8 mouse cellular contexts compared by ENCODE assay signal in genomic region chr16:42910016-42910415, GRCm38 (mm10). TPM values are rescaled to one million over a fixed set of nuclear protein-coding genes. Genes with fewer than 3 reads are reported as not detected.
DNase-seq lines count a peak whose midpoint lies in the region; ATAC-seq lines count a peak whose summit lies in the region.
"Had no signal": no experiment of that assay in that cellular context is flagged by ENCODE, and none has a peak within 500 bp of the region (broad histone marks: within the 10 kb centered on the region; RNA-seq: fewer than 3 reads in every experiment).

No protein-coding gene starts in this region.

- peaks cover 13% of the 10 kb centered on the region for H3K4me1 ChIP-seq in heart, embryonic 12.5 days (replicated peaks)
- H3K4me1 ChIP-seq in midbrain, embryonic 12.5 days: peaks cover 15% of the 10 kb centered on the region

- H3K9ac ChIP-seq in heart, embryonic 12.5 days: no peak overlapping the region
- H3K9ac ChIP-seq in midbrain, embryonic 12.5 days (replicated peaks): no peak overlapping the region
- H3K9ac ChIP-seq: embryonic facial prominence, embryonic 12.5 days had no signal

- no peaks in the 10 kb centered on the region for H3K36me3 ChIP-seq in heart, embryonic 12.5 days
- H3K36me3 ChIP-seq in midbrain, embryonic 12.5 days: no peaks in the 10 kb centered on the region
- H3K36me3 ChIP-seq: embryonic facial prominence, embryonic 12.5 days had no signal

- ATAC-seq in heart, embryonic 12.5 days (ENCODE audit: insufficient number of reproducible peaks, low FRiP score): no peak
- ATAC-seq in midbrain, embryonic 12.5 days (ENCODE audit: low FRiP score, low read depth): 0 out of 2 replicates have a peak, but pooled peaks have one; percentile 23

- intact Hi-C loops in left cerebral cortex, postnatal 4 days (cut with DNase I): loop anchor here (10.0 kb wide), 1 partner anchor 735 kb away; no protein-coding TSS in a partner anchor

- H3K27me3 ChIP-seq in heart, embryonic 12.5 days (replicated peaks): no peaks in the 10 kb centered on the region
- H3K27me3 ChIP-seq in midbrain, embryonic 12.5 days: no peaks in the 10 kb centered on the region
- H3K27me3 ChIP-seq: embryonic facial prominence, embryonic 12.5 days had no signal

- no peaks in the 10 kb centered on the region for H3K9me3 ChIP-seq in heart, embryonic 12.5 days (replicated peaks)
- no peaks in the 10 kb centered on the region for H3K9me3 ChIP-seq in midbrain, embryonic 12.5 days
- H3K9me3 ChIP-seq: embryonic facial prominence, embryonic 12.5 days had no signal

- H3K4me2 ChIP-seq in heart, embryonic 12.5 days: no peak overlapping the region
- no peak overlapping the region for H3K4me2 ChIP-seq in midbrain, embryonic 12.5 days (replicated peaks)
- H3K4me2 ChIP-seq: embryonic facial prominence, embryonic 12.5 days had no signal

- peak overlapping the region; percentile 68; the same call in 1 of the 2 replicates for H3K27ac ChIP-seq in heart, embryonic 12.5 days (ENCODE audit: poor library complexity, severe bottlenecking)
- no peak overlapping the region for H3K27ac ChIP-seq in midbrain, embryonic 12.5 days (replicated peaks)
- H3K27ac ChIP-seq: embryonic facial prominence, embryonic 12.5 days had no signal

- peak; percentile 17 for DNase-seq in left cerebral cortex, postnatal 4 days
- no peak for DNase-seq in left cerebral cortex, adult 11 months (ENCODE audit: low spot score)
- DNase-seq in cerebellum, adult 18-20 months: peak; percentile 44 to 45
- no peak for DNase-seq in thymus, postnatal 25 days
- no peak for DNase-seq in thymus, postnatal 0 days (ENCODE audit: low spot score)

- H3K4me3 ChIP-seq in heart, embryonic 12.5 days: no peak overlapping the region
- H3K4me3 ChIP-seq in midbrain, embryonic 12.5 days: no peak overlapping the region
- H3K4me3 ChIP-seq: embryonic facial prominence, embryonic 12.5 days had no signal

- 53% methylated on average over 4 of the region's 4 CpGs for WGBS in heart, embryonic 12.5 days
- WGBS in midbrain, embryonic 12.5 days: 19% methylated on average over 4 of the region's 4 CpGs

RNA-seq across cellular contexts. Expression of gene Zbtb20, which starts 34.3 kb away (rescaled TPM):
- 10 to 100 TPM; 93.5 to 99.9 TPM for total RNA-seq in left cerebral cortex, postnatal 4 days (2021)
- polyA plus RNA-seq in heart, embryonic 12.5 days (2016; fragmentation: Nextera tagmentation; extraction: Ambion mirVana): 38.1 and 40.1 TPM in 2 replicates
- polyA plus RNA-seq in midbrain, embryonic 12.5 days (2016; fragmentation: Nextera tagmentation; extraction: Ambion mirVana): 76.8 and 80.8 TPM in 2 replicates
- polyA plus RNA-seq in thymus, postnatal 0 days (2015; fragmentation: Nextera tagmentation; extraction: Ambion mirVana): 9.5 and 15.5 TPM in 2 replicates

Comparison
In these comparisons a context has a peak if more than half of its experiments do, and no peak if none do; other contexts are left out.
1. DNase-seq: peak in left cerebral cortex, postnatal 4 days (single experiment) and cerebellum, adult 18-20 months (2 of 2); none in left cerebral cortex, adult 11 months (single experiment), thymus, postnatal 25 days (single experiment) and thymus, postnatal 0 days (single experiment).